In genomic region chr4:45447196-45447595, GRCm38 (mm10) we compare ENCODE assay signal across 16 mouse cellular contexts. TPM values are rescaled to one million over a fixed set of nuclear protein-coding genes. Genes with fewer than 3 reads are reported as not detected.
DNase-seq lines count a peak whose midpoint lies in the region; ATAC-seq lines count a peak whose summit lies in the region.
"Had no signal": no experiment of that assay in that cellular context is flagged by ENCODE, and none has a peak within 500 bp of the region (broad histone marks: within the 10 kb centered on the region; RNA-seq: fewer than 3 reads in every experiment).

No protein-coding gene starts in this region.

- 79% methylated on average over 5 of the region's 5 CpGs for WGBS in kidney, embryonic 16.5 days

- DNase-seq in gastrocnemius, adult 18-20 months (ENCODE audit: low spot score), result peak; percentile 60
- DNase-seq in gastrocnemius, postnatal 14 days, result no peak
- DNase-seq in kidney, adult 11 months, result peak; percentile 44
- peak; percentile 59 for DNase-seq in 3T3-L1 (ENCODE audit: low read depth, low spot score)
- no peak for DNase-seq in layer of hippocampus, adult 9-10 months (ENCODE audit: low spot score)
- no peak for DNase-seq in cerebellum, postnatal 10 days
- DNase-seq: kidney, postnatal 14 days; thymus, postnatal 4 days had no signal

- no peak overlapping the region for H3K27ac ChIP-seq in kidney, embryonic 16.5 days (ENCODE audit: low read length)
- peak overlapping the region; percentile 74 for H3K27ac ChIP-seq in brown adipose tissue, adult 24 weeks (replicated peaks; ENCODE audit: low read depth, low read length)
- H3K27ac ChIP-seq: hindbrain, embryonic 12.5 days; intestine, embryonic 15.5 days; midbrain, embryonic 15.5 days; stomach, postnatal 0 days had no signal

- H3K9ac ChIP-seq in kidney, embryonic 16.5 days (replicated peaks; ENCODE audit: low read length), result no peak overlapping the region
- H3K9ac ChIP-seq: hindbrain, embryonic 12.5 days; intestine, embryonic 15.5 days; midbrain, embryonic 15.5 days had no signal

- intact Hi-C loops in gastrocnemius, postnatal 14 days (cut with DNase I; ENCODE audit: low total_unique reads), result no loop called here

- H3K4me2 ChIP-seq in kidney, embryonic 16.5 days (replicated peaks; ENCODE audit: low read depth, low read length), result no peak overlapping the region
- H3K4me2 ChIP-seq: hindbrain, embryonic 12.5 days; intestine, embryonic 15.5 days; liver, embryonic 11.5 days; midbrain, embryonic 15.5 days had no signal

- peaks cover 28% of the 10 kb centered on the region for H3K36me3 ChIP-seq in kidney, embryonic 16.5 days (ENCODE audit: insufficient read depth, low read length)
- H3K36me3 ChIP-seq: midbrain, embryonic 15.5 days had no signal

- no peak overlapping the region for H3K4me3 ChIP-seq in kidney, embryonic 16.5 days (ENCODE audit: low read length)
- H3K4me3 ChIP-seq in brown adipose tissue, adult 24 weeks (ENCODE audit: insufficient read depth, low read depth, low read length), result no peak overlapping the region
- H3K4me3 ChIP-seq: forebrain, embryonic 10.5 days; hindbrain, embryonic 12.5 days; intestine, embryonic 15.5 days; midbrain, embryonic 15.5 days had no signal

- no peaks in the 10 kb centered on the region for H3K9me3 ChIP-seq in kidney, embryonic 16.5 days (ENCODE audit: low read length)
- H3K9me3 ChIP-seq: forebrain, embryonic 10.5 days; hindbrain, embryonic 12.5 days; intestine, embryonic 15.5 days; midbrain, embryonic 15.5 days had no signal

- no peaks in the 10 kb centered on the region for H3K27me3 ChIP-seq in kidney, embryonic 16.5 days (ENCODE audit: insufficient read depth, low read length)
- H3K27me3 ChIP-seq: hindbrain, embryonic 12.5 days; intestine, embryonic 15.5 days; midbrain, embryonic 15.5 days had no signal

- H3K4me1 ChIP-seq in kidney, embryonic 16.5 days (ENCODE audit: insufficient read depth, low read length), result peaks cover 25% of the 10 kb centered on the region
- H3K4me1 ChIP-seq in brown adipose tissue, adult 24 weeks (ENCODE audit: control insufficient read depth, insufficient read depth, insufficient read length, low read length), result peaks cover 32% of the 10 kb centered on the region

- ATAC-seq in kidney, embryonic 16.5 days (ENCODE audit: low FRiP score, low TSS enrichment), result no peak
- ATAC-seq: intestine, embryonic 15.5 days; midbrain, embryonic 15.5 days had no signal

RNA-seq across cellular contexts. Expression of gene Slc25a51, which starts 38.6 kb away (rescaled TPM):
- total RNA-seq in gastrocnemius, adult 18-20 months (2021), result 10 to 100 TPM; 90.9 to 92.9 TPM
- 10 to 100 TPM; 63.3 to 65.6 TPM for total RNA-seq in gastrocnemius, postnatal 14 days (2021)
- polyA plus RNA-seq in kidney, embryonic 16.5 days (2015; fragmentation: Nextera tagmentation; extraction: Ambion mirVana), result 70.6 and 81.9 TPM in 2 replicates
- polyA plus RNA-seq in brown adipose tissue, adult 24 weeks (2012; ENCODE audit: insufficient read depth, insufficient read length, missing spikeins), result 220 and 224 TPM in 2 replicates

Comparison
In these comparisons a context has a peak if more than half of its experiments do, and no peak if none do; other contexts are left out.
1. DNase-seq: peak in gastrocnemius, adult 18-20 months (single experiment), kidney, adult 11 months (single experiment) and 3T3-L1 (single experiment); none in gastrocnemius, postnatal 14 days (single experiment), layer of hippocampus, adult 9-10 months (single experiment) and cerebellum, postnatal 10 days (0 of 2).